Mouse (Mus musculus) bone marrow, adult 2 months (tissue): Measurements from ENCODE around the gene Ccdc14.

ENCODE experiments used
- CTCF ChIP-seq: fragments of 200-500 bp; IDR thresholded peaks from 2 replicates; pipeline ENCODE4 v1.5.1; 2011; ENCODE audit warnings: low read length, control low read depth; ENCODE audit not compliant: control insufficient read depth, insufficient read depth
- POLR2A ChIP-seq: fragments of 200-500 bp; IDR thresholded peaks from 2 replicates; pipeline ENCODE4 v1.6.1; 2011; ENCODE audit warnings: low read depth, mild to moderate bottlenecking, control low read depth, low read length, borderline replicate concordance; ENCODE audit not compliant: control insufficient read depth

- TF ChIP-seq CTCF (no peak), POLR2A (no peak)
These were observed 21.1 kb downstream of the Ccdc14 start for GRCm38 (mm10) chr16:34711481-34711880.
